Mouse (Mus musculus) left cerebral cortex, adult 2 months (tissue): ENCODE measurements around the gene Esr1. TPM values are rescaled to one million over a fixed set of nuclear protein-coding genes. Genes with fewer than 3 reads are reported as not detected.

Experiments
- DNase-seq, 2 experiments: peaks; one replicate each; pipeline ENCODE4 v3.0.0; 2021 to 2022; ENCODE audit warnings: low spot score in 2 of 2, mixed read lengths in 1 of 2; ENCODE audit errors: extremely low spot score in 1 of 2
- H3K27ac ChIP-seq: fragments of 200-600 bp; 2 replicates; pipeline ENCODE4 v1.8.1; 2022
- H3K4me3 ChIP-seq: fragments of 200-600 bp; 2 replicates; pipeline ENCODE4 v1.8.1; 2022
- CTCF ChIP-seq: fragments of 200-600 bp; IDR thresholded peaks from 2 replicates; pipeline ENCODE4 v1.8.1; 2022; ENCODE audit warnings: antibody characterized with exemption, mild to moderate bottlenecking, moderate library complexity
- intact Hi-C: fragments of 180-260 bp; cut with DNase I; formaldehyde crosslinking; loops from one replicate; pipeline ENCODE4 v1.15.1; 2025
- long read RNA-seq, 2 experiments: library from polyadenylated mRNA; stranded (forward); transcript quantifications; one replicate each; pipeline ENCODE4 v2.0.0; 2021; ENCODE audit warnings: borderline mapping rate in 2 of 2
- total RNA-seq, 2 experiments: library from RNA; stranded (reverse); gene quantifications; 2 replicates each; pipeline ENCODE4 v1.2.3; 2021

Esr1 gene
- total RNA-seq: 1 to 10 TPM; 2.3 to 3.8 TPM
- long read RNA-seq, experiment 1, partial matches to known transcripts: 1 of 2 reads
- long read RNA-seq, experiment 1, other reads (novel, unspliced or antisense): 0 of 2 reads
- long read RNA-seq, experiment 2, partial matches to known transcripts: 1 of 1 reads
- long read RNA-seq, experiment 2, other reads (novel, unspliced or antisense): 0 of 1 reads

- no peak; the same call in none of the 2 replicates for TF ChIP-seq CTCF
- no peak within 1 kb of the TSS for H3K27ac ChIP-seq
- no peak for DNase-seq
- intact Hi-C loops: loop anchor here (5.0 kb wide), 1 partner anchor 551 kb away; no protein-coding TSS in a partner anchor
- peak within 1 kb of the TSS; percentile 41 for H3K4me3 ChIP-seq
These were observed at the start of gene Esr1 for GRCm38 (mm10) chr10:4611386-4612155. Gene Esr1, plus strand, starts transcription at chr10:4611593.

GRCm38 (mm10) chr10:4565148-4565547 is 46.2 kb upstream of the Esr1 start:
- intact Hi-C loops: no loop called here
- Histone ChIP-seq H3K27ac (no peak overlapping the region), H3K4me3 (no peak overlapping the region)
- TF ChIP-seq CTCF: no peak
- DNase-seq: no peak

GRCm38 (mm10) chr10:4570778-4571177 is 40.6 kb upstream of the Esr1 start:
- intact Hi-C loops: no loop called here
- H3K27ac ChIP-seq: no peak overlapping the region
- no peak overlapping the region for H3K4me3 ChIP-seq
- no peak for TF ChIP-seq CTCF
- DNase-seq: no peak

GRCm38 (mm10) chr10:4571304-4571703 is 40.1 kb upstream of the Esr1 start:
- DNase-seq: no peak
- no peak for TF ChIP-seq CTCF
- Histone ChIP-seq H3K4me3 (no peak overlapping the region), H3K27ac (no peak overlapping the region)
- intact Hi-C loops: no loop called here

GRCm38 (mm10) chr10:4581905-4582304 is 29.5 kb upstream of the Esr1 start:
- no peak overlapping the region for H3K4me3 ChIP-seq
- no peak overlapping the region for H3K27ac ChIP-seq
- TF ChIP-seq CTCF: no peak
- no peak for DNase-seq
- intact Hi-C loops: no loop called here

- H3K27ac ChIP-seq: no peak overlapping the region
- no peak for DNase-seq
- no peak for TF ChIP-seq CTCF
- no peak overlapping the region for H3K4me3 ChIP-seq
- intact Hi-C loops: no loop called here
These were observed 24.7 kb upstream of the Esr1 start for GRCm38 (mm10) chr10:4586691-4587090.

- no peak for DNase-seq
- TF ChIP-seq CTCF: no peak
- Histone ChIP-seq H3K27ac (no peak overlapping the region), H3K4me3 (no peak overlapping the region)
- intact Hi-C loops: no loop called here
These were observed 21.8 kb upstream of the Esr1 start for GRCm38 (mm10) chr10:4589576-4589975.

GRCm38 (mm10) chr10:4590956-4591355 is 20.4 kb upstream of the Esr1 start:
- intact Hi-C loops: no loop called here
- Histone ChIP-seq H3K4me3 (no peak overlapping the region), H3K27ac (no peak overlapping the region)
- DNase-seq: no peak
- no peak for TF ChIP-seq CTCF

- no peak for DNase-seq
- Histone ChIP-seq H3K4me3 (no peak overlapping the region), H3K27ac (no peak overlapping the region)
- peak; percentile 53 for TF ChIP-seq CTCF
- intact Hi-C loops: no loop called here
These were observed 17.6 kb upstream of the Esr1 start for GRCm38 (mm10) chr10:4593828-4594227.

- intact Hi-C loops: no loop called here
- H3K4me3 ChIP-seq: no peak overlapping the region
- no peak for DNase-seq
- no peak overlapping the region for H3K27ac ChIP-seq
- TF ChIP-seq CTCF: no peak
These were observed 14.2 kb upstream of the Esr1 start for GRCm38 (mm10) chr10:4597211-4597610.

GRCm38 (mm10) chr10:4598244-4598842 is 13.1 kb upstream of the Esr1 start:
- TF ChIP-seq CTCF: peak; percentile 64
- intact Hi-C loops: no loop called here
- peak; percentile 50 to 54 for DNase-seq
- H3K27ac ChIP-seq: no peak overlapping the region
- H3K4me3 ChIP-seq: no peak overlapping the region

- no peak for TF ChIP-seq CTCF
- intact Hi-C loops: no loop called here
- no peak overlapping the region for H3K27ac ChIP-seq
- DNase-seq: peak; percentile 12 to 13
- no peak overlapping the region for H3K4me3 ChIP-seq
These were observed 12.5 kb upstream of the Esr1 start for GRCm38 (mm10) chr10:4598916-4599315.
